Mouse (Mus musculus): Measurements from ENCODE around the gene Ap1b1.

Ap1b1 gene

DNA sequence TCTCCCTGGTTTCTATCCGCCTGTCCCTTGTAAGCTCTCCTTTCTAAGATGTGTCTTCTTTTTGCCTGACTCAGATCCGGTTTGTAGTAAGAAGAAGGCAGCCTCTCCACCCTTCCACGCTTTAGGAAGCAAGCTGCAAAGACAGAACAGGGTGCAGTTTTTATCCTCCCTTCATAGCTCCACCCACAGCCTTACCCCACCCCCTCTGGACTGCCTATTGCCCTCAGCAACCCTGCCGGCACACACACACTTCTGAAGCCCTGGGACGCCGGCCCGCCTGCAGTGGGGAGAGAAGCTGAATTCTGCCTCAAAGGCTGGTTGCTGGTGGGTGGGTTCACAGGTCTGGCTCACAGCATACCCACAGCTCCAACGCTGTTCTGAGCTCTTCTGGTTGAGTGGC is 32.7 kb upstream of the Ap1b1 start:
- no peaks in the 10 kb centered on the region for H3K36me3 ChIP-seq (ENCODE audit: insufficient read depth, low read length)
- peaks cover 25% of the 10 kb centered on the region for H3K4me1 ChIP-seq (replicated peaks; ENCODE audit: low read depth, low read length)
- H3K9me3 ChIP-seq (ENCODE audit: low read length) = peaks cover 2% of the 10 kb centered on the region; the same call in 1 of the 2 replicates
- TF ChIP-seq CTCF (conservative IDR thresholded peaks at IDR 0.05; ENCODE audit: low read length) = no peak
- TF ChIP-seq POU5F1 (IDR thresholded peaks at IDR 0.05; ENCODE audit: borderline replicate concordance, low read length) = no peak
- TF ChIP-seq NANOG (IDR thresholded peaks at IDR 0.05; ENCODE audit: borderline replicate concordance, low read length) = no peak
- H3K27me3 ChIP-seq (ENCODE audit: insufficient read depth, low read length) = peaks cover 76% of the 10 kb centered on the region
- H3K4me3 ChIP-seq (replicated peaks; ENCODE audit: low read length) = peak overlapping the region; percentile 60

DNA sequence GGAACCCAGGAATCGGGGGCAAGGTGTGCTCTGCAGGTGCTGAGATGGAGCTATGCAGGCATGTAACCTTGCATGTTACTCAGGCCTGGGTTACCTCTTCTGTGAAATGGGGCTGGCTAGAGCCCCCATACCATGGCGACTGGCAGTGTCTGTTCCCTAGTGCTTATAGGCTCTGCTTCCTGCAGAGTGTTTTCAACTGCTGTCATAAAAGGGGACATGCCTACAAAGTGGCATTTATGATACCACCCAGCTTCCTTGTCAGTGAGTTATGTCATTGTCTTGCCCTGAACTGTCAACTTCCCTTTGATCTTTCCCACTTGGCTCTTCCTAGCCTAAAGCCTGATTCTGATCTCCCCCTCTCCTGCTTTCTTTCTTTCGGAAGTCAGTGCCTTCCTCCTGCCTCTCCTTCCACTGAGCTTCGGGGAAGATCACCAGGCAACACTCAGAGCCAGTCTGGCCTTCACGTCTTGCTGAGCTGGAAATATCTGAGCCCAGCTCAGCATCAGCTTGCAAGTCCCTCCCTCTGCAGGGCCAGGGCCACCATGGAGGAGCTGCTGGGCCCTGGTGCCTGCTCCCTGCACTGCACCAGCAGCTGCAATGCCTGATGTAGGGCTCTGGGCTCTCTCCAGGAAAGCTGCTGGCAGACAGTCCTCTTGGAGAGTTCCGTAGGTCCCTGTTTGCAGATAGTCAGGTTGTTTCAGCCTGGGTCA is 23.4 kb upstream of the Ap1b1 start:
- H3K27me3 ChIP-seq (ENCODE audit: insufficient read depth, low read length) = peaks cover 5% of the 10 kb centered on the region; the same call in 1 of the 2 replicates

DNA sequence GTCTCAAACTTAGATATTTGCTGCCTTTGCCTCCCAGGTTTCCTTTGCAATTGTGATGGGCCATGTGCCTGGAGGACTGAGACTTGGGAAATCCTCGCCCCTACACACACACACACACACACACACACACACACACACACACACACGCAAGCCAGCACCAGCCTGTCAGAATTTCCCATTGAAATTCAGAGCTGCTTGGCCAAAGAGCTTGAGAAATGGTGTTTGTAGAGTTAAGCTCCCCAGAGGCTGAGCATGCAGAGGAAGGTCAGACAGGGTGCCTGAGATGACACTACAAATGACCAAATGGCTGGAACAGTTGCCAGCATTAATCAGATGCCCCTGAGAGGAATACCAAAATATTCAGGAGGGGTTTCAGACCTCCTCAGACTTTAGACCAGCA is 20.3 kb upstream of the Ap1b1 start:
- H3K4me3 ChIP-seq (replicated peaks; ENCODE audit: low read length) = no peak overlapping the region
- H3K9me3 ChIP-seq (ENCODE audit: low read length) = no peaks in the 10 kb centered on the region
- TF ChIP-seq NANOG (IDR thresholded peaks at IDR 0.05; ENCODE audit: borderline replicate concordance, low read length) (no peak), POU5F1 (IDR thresholded peaks at IDR 0.05; ENCODE audit: borderline replicate concordance, low read length) (no peak), CTCF (conservative IDR thresholded peaks at IDR 0.05; ENCODE audit: low read length) (no peak)
- no peaks in the 10 kb centered on the region for H3K4me1 ChIP-seq (replicated peaks; ENCODE audit: low read depth, low read length)
- no peaks in the 10 kb centered on the region for H3K36me3 ChIP-seq (ENCODE audit: insufficient read depth, low read length)
- H3K27me3 ChIP-seq (ENCODE audit: insufficient read depth, low read length) = peaks cover 7% of the 10 kb centered on the region; the same call in 1 of the 2 replicates

More for the DNA sequence above, 23.4 kb upstream of the Ap1b1 start:
- Histone ChIP-seq H3K9me3 (ENCODE audit: low read length) (no peaks in the 10 kb centered on the region), H3K4me1 (replicated peaks; ENCODE audit: low read depth, low read length) (no peaks in the 10 kb centered on the region), H3K36me3 (ENCODE audit: insufficient read depth, low read length) (no peaks in the 10 kb centered on the region), H3K4me3 (replicated peaks; ENCODE audit: low read length) (no peak overlapping the region)
- TF ChIP-seq CTCF (conservative IDR thresholded peaks at IDR 0.05; ENCODE audit: low read length) (no peak), NANOG (IDR thresholded peaks at IDR 0.05; ENCODE audit: borderline replicate concordance, low read length) (no peak), POU5F1 (IDR thresholded peaks at IDR 0.05; ENCODE audit: borderline replicate concordance, low read length) (no peak)

DNA sequence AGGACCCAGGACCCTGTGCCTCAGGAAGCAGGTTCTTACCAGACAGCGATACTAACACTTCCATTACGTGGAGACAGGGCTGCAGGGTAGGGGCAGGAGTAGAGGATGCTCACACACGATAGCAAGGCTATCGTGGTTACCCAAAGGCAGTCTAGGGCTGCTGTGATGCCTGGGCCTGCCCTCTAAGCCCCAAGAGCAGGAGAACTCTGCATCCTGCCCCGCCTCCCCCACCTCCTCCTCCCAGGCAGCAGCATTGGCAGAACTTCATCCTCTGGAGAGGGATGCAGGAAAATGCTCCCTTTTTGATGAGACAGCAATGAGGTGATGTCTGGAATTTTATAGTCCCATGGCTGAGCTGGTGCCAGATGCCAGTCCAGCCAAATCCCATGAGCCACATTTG is 19.7 kb upstream of the Ap1b1 start:
- Histone ChIP-seq H3K27me3 (ENCODE audit: insufficient read depth, low read length) (peaks cover 7% of the 10 kb centered on the region; the same call in 1 of the 2 replicates), H3K9me3 (ENCODE audit: low read length) (no peaks in the 10 kb centered on the region), H3K4me3 (replicated peaks; ENCODE audit: low read length) (no peak overlapping the region), H3K36me3 (ENCODE audit: insufficient read depth, low read length) (no peaks in the 10 kb centered on the region), H3K4me1 (replicated peaks; ENCODE audit: low read depth, low read length) (no peaks in the 10 kb centered on the region)
- TF ChIP-seq POU5F1 (IDR thresholded peaks at IDR 0.05; ENCODE audit: borderline replicate concordance, low read length) (no peak), NANOG (IDR thresholded peaks at IDR 0.05; ENCODE audit: borderline replicate concordance, low read length) (no peak), CTCF (conservative IDR thresholded peaks at IDR 0.05; ENCODE audit: low read length) (no peak)

DNA sequence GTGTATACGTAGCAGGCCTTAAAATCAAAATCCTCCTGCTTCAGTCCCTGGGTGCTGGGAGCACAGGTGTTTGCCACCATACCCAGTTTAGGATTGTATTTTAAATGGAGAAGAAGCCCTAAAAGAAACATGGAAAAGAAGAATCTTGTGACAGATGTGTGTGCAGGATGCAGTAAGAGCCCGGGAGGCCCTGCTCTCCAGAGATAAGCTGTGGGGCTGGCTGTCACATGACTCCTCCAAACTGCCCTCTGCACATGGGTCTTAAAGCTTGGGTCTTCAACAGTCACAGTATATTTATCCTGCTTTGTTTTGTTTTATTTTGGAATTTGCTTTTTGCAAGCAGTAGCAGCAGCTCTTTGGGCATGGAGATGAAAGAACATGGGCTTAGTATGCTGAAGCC is 19.1 kb upstream of the Ap1b1 start:
- no peaks in the 10 kb centered on the region for H3K9me3 ChIP-seq (ENCODE audit: low read length)
- H3K4me3 ChIP-seq (replicated peaks; ENCODE audit: low read length) = no peak overlapping the region
- peaks cover 7% of the 10 kb centered on the region; the same call in 1 of the 2 replicates for H3K27me3 ChIP-seq (ENCODE audit: insufficient read depth, low read length)
- TF ChIP-seq CTCF (conservative IDR thresholded peaks at IDR 0.05; ENCODE audit: low read length) (no peak), POU5F1 (IDR thresholded peaks at IDR 0.05; ENCODE audit: borderline replicate concordance, low read length) (no peak), NANOG (IDR thresholded peaks at IDR 0.05; ENCODE audit: borderline replicate concordance, low read length) (no peak)
- no peaks in the 10 kb centered on the region for H3K4me1 ChIP-seq (replicated peaks; ENCODE audit: low read depth, low read length)
- no peaks in the 10 kb centered on the region for H3K36me3 ChIP-seq (ENCODE audit: insufficient read depth, low read length)

DNA sequence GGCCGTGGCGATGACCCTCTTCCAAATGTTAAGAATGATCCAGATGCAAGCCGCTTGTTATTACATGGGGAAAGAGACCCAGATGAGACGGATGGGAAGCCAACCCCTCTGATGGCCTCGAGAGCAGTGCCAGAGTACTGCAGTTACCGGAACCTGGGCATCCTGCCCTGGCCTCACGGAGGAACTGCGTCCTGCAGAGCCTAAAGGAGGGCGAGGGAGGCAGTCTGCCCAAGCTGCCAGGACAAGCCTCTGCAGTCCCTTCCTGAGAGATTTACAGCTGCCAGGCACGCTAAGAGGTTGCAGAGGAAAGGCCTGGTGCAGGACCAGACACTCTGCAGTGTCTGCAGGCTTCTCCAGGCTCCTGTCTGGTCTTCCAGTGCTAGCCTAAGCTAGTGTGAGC is 18.2 kb upstream of the Ap1b1 start:
- Histone ChIP-seq H3K4me3 (replicated peaks; ENCODE audit: low read length) (no peak overlapping the region), H3K4me1 (replicated peaks; ENCODE audit: low read depth, low read length) (no peaks in the 10 kb centered on the region), H3K27me3 (ENCODE audit: insufficient read depth, low read length) (peaks cover 7% of the 10 kb centered on the region; the same call in 1 of the 2 replicates), H3K9me3 (ENCODE audit: low read length) (no peaks in the 10 kb centered on the region), H3K36me3 (ENCODE audit: insufficient read depth, low read length) (no peaks in the 10 kb centered on the region)
- TF ChIP-seq CTCF (conservative IDR thresholded peaks at IDR 0.05; ENCODE audit: low read length) (no peak), POU5F1 (IDR thresholded peaks at IDR 0.05; ENCODE audit: borderline replicate concordance, low read length) (no peak), NANOG (IDR thresholded peaks at IDR 0.05; ENCODE audit: borderline replicate concordance, low read length) (no peak)

DNA sequence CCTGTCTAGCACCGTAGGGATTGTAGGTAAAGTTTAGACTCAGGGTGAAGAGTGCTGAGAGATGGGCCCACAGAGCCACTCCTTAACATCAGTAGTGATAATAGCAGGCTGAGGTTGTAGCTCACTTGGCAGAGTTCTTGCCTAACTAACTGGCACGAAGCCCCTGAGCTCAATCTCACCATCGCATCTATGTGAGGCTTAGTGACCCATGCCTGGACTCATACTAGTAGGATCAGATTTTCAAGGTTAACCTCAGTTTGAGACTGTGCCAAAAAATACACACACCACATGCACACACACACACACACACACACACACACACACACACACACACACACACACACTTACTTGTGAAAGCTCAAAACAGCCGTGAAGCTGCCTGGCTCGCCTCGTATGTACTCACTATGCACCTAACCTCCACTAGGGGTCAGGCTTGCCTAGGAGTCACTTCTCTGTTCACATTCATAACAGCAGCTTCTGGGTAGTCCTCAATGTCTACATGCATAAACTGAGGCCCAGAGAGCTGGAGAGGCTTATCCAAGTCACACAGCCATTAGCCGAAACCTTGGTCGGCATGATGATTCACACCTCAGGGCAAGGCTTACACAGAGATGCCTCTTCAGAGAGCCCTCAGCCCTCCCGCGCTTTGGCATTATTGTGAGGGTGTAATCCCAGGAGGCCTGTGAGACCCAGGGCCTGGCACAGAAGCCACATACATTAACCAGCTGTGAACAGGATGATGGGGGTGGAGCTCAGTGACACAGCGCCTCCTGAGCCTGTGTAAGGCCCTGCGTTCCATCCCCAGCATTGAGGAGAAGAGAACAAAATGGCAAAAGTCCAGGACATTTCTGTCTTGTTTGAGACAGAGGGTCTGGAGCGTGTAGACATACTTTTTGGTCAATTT is 13.4 kb upstream of the Ap1b1 start:
- peaks cover 8% of the 10 kb centered on the region; the same call in 1 of the 2 replicates for H3K27me3 ChIP-seq (ENCODE audit: insufficient read depth, low read length)

DNA sequence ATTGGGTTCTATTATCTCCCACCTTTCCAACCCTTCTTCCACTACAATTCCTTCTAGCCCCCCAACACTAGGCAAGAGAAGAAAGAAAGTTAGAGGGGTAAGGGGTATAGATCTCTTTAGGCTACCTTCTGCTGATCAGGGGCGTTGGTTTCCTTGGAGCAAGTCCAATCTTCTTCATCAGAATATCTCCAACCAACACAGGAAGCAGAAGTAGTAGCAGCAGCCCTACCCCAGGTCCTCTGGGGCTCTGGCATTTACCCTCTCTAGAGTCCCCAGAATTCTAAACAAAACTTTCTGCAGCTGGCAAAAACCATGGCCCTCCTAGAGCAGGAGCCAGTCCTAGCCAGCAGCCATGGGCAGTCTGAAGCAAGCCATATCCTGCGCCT is 12.8 kb upstream of the Ap1b1 start:
- Histone ChIP-seq H3K27me3 (ENCODE audit: insufficient read depth, low read length) (peaks cover 3% of the 10 kb centered on the region; the same call in 1 of the 2 replicates), H3K4me1 (replicated peaks; ENCODE audit: low read depth, low read length) (peaks cover 9% of the 10 kb centered on the region; the same call in 1 of the 2 replicates), H3K4me3 (replicated peaks; ENCODE audit: low read length) (no peak overlapping the region), H3K9me3 (ENCODE audit: low read length) (no peaks in the 10 kb centered on the region), H3K36me3 (ENCODE audit: insufficient read depth, low read length) (no peaks in the 10 kb centered on the region)
- TF ChIP-seq NANOG (IDR thresholded peaks at IDR 0.05; ENCODE audit: borderline replicate concordance, low read length) (no peak), POU5F1 (IDR thresholded peaks at IDR 0.05; ENCODE audit: borderline replicate concordance, low read length) (no peak), CTCF (conservative IDR thresholded peaks at IDR 0.05; ENCODE audit: low read length) (no peak)

More for the DNA sequence above, 13.4 kb upstream of the Ap1b1 start:
- Histone ChIP-seq H3K4me3 (replicated peaks; ENCODE audit: low read length) (no peak overlapping the region), H3K9me3 (ENCODE audit: low read length) (no peaks in the 10 kb centered on the region), H3K36me3 (ENCODE audit: insufficient read depth, low read length) (no peaks in the 10 kb centered on the region), H3K4me1 (replicated peaks; ENCODE audit: low read depth, low read length) (peaks cover 9% of the 10 kb centered on the region; the same call in 1 of the 2 replicates)
- TF ChIP-seq CTCF (conservative IDR thresholded peaks at IDR 0.05; ENCODE audit: low read length) (peak; percentile 62), NANOG (IDR thresholded peaks at IDR 0.05; ENCODE audit: borderline replicate concordance, low read length) (no peak)
